Mouse (Mus musculus) liver, postnatal 0 days (tissue): Measurements from ENCODE around the gene Col4a1. TPM values are rescaled to one million over a fixed set of nuclear protein-coding genes. Genes with fewer than 3 reads are reported as not detected.

Experiments used
- ATAC-seq: fragments of 200-750 bp; cut with Nextera tagmentation; 2 replicates; pipeline ENCODE4 v1.8.0; 2017; ENCODE audit warnings: mild to moderate bottlenecking, moderate library complexity
- DNase-seq: peaks from one replicate; pipeline ENCODE4 v3.0.0-alpha.2; 2016
- H3K27ac ChIP-seq: fragments of 300-500 bp; sonication (generic); 2 replicates; pipeline ENCODE4 v1.5.1; 2014; ENCODE audit warnings: antibody characterized with exemption, moderate library complexity, mild to moderate bottlenecking, low read depth
- H3K27me3 ChIP-seq: fragments of 300-500 bp; sonication (generic); 2 replicates; pipeline ENCODE4 v1.6.1; 2014; ENCODE audit warnings: low read length, control low read depth, mixed read lengths; ENCODE audit not compliant: insufficient read depth
- H3K36me3 ChIP-seq: fragments of 300-500 bp; sonication (generic); replicated peaks from 2 replicates; pipeline ENCODE4 v1.6.1; 2014; ENCODE audit warnings: mild to moderate bottlenecking, control low read depth, low read length, moderate library complexity, mixed read lengths; ENCODE audit not compliant: insufficient read depth
- H3K4me1 ChIP-seq: fragments of 300-500 bp; sonication (generic); 2 replicates; pipeline ENCODE4 v1.6.1; 2014; ENCODE audit warnings: antibody characterized with exemption, mild to moderate bottlenecking, control low read depth; ENCODE audit not compliant: insufficient read depth
- H3K4me2 ChIP-seq: fragments of 300-500 bp; sonication (generic); 2 replicates; pipeline ENCODE4 v1.6.1; 2014; ENCODE audit warnings: low read depth, mild to moderate bottlenecking, low read length, moderate library complexity, mixed read lengths
- H3K4me3 ChIP-seq: fragments of 300-500 bp; sonication (generic); 2 replicates; pipeline ENCODE4 v1.5.1; 2014; ENCODE audit warnings: low read depth, low read length
- H3K9ac ChIP-seq: fragments of 300-500 bp; sonication (generic); replicated peaks from 2 replicates; pipeline ENCODE4 v1.6.1; 2014; ENCODE audit warnings: mild to moderate bottlenecking, moderate library complexity
- H3K9me3 ChIP-seq: fragments of 300-500 bp; sonication (generic); 2 replicates; pipeline ENCODE4 v1.6.1; 2016; ENCODE audit warnings: mild to moderate bottlenecking, control low read depth, low read length, mixed read lengths
- CTCF ChIP-seq: sonication (generic); IDR thresholded peaks from 2 replicates; pipeline ENCODE4 v1.5.1; 2016; ENCODE audit warnings: antibody characterized with exemption, low read depth
- EP300 ChIP-seq: IDR thresholded peaks from 2 replicates; pipeline ENCODE4 v1.6.1; 2016; ENCODE audit warnings: antibody characterized with exemption, low read depth, mild to moderate bottlenecking
- WGBS: fragments of 180-500 bp; shearing (Covaris S2); extraction: QIAGEN DNeasy Blood & Tissue Kit; methylation state at CpG from one replicate; pipeline ENCODE4 v1.1.7; 2014; ENCODE audit not compliant: insufficient replicate concordance; 5-methylcytosine and 5-hydroxymethylcytosine counted together
- polyA plus RNA-seq: library from polyadenylated mRNA; unstranded; fragments of >200 nt; fragmentation: Nextera tagmentation; extraction: Ambion mirVana; gene quantifications from 2 replicates; pipeline ENCODE4 v1.2.1, GENCODE M21; 2015

Gene Col4a1
- polyA plus RNA-seq, 1 experiment from 2014 or later: 22.6 TPM

- Histone ChIP-seq H3K4me2 (no peak overlapping the region), H3K27me3 (no peaks in the 10 kb centered on the region), H3K4me3 (no peak overlapping the region), H3K9ac (no peak overlapping the region), H3K9me3 (no peaks in the 10 kb centered on the region), H3K4me1 (0 out of 2 replicates have a peak, but pooled peaks cover 4% of the 10 kb centered on the region), H3K27ac (no peak overlapping the region), H3K36me3 (no peaks in the 10 kb centered on the region)
- WGBS: 69% methylated on average over 3 of the region's 3 CpGs
- ATAC-seq: no peak
- TF ChIP-seq EP300 (no peak), CTCF (no peak)
- no peak for DNase-seq
These were observed 13.4 kb downstream of the Col4a1 start for GRCm38 (mm10) chr8:11299317-11299602.

- ATAC-seq (no peak), DNase-seq (no peak)
- H3K4me3 ChIP-seq: no peak overlapping the region
- H3K27ac ChIP-seq: no peak overlapping the region
- TF ChIP-seq CTCF: no peak
- 0 out of 2 replicates have a peak, but pooled peaks cover 4% of the 10 kb centered on the region for H3K4me1 ChIP-seq
- H3K9me3 ChIP-seq: no peaks in the 10 kb centered on the region
- WGBS: 59% methylated on average over 12 of the region's 12 CpGs
- no peak overlapping the region for H3K4me2 ChIP-seq
- no peak overlapping the region for H3K9ac ChIP-seq
- H3K36me3 ChIP-seq: no peaks in the 10 kb centered on the region
- no peaks in the 10 kb centered on the region for H3K27me3 ChIP-seq
These were observed 13.9 kb downstream of the Col4a1 start for GRCm38 (mm10) chr8:11298531-11299316.

GRCm38 (mm10) chr8:11297141-11297838, 15.3 kb downstream of the Col4a1 start:
- peak; percentile 40; the same call in 1 of the 2 replicates for ATAC-seq
- Histone ChIP-seq H3K4me2 (no peak overlapping the region), H3K9ac (no peak overlapping the region), H3K9me3 (no peaks in the 10 kb centered on the region), H3K27me3 (no peaks in the 10 kb centered on the region), H3K36me3 (no peaks in the 10 kb centered on the region), H3K27ac (no peak overlapping the region), H3K4me3 (no peak overlapping the region), H3K4me1 (0 out of 2 replicates have a peak, but pooled peaks cover 4% of the 10 kb centered on the region)
- DNase-seq: no peak
- TF ChIP-seq EP300 (peak; percentile 24; the same call in 1 of the 2 replicates), CTCF (no peak)
- WGBS: 60% methylated on average over 8 of the region's 8 CpGs

- Histone ChIP-seq H3K4me3 (no peak overlapping the region), H3K4me2 (no peak overlapping the region), H3K36me3 (no peaks in the 10 kb centered on the region), H3K9me3 (no peaks in the 10 kb centered on the region), H3K27ac (no peak overlapping the region), H3K9ac (no peak overlapping the region), H3K4me1 (0 out of 2 replicates have a peak, but pooled peaks cover 4% of the 10 kb centered on the region), H3K27me3 (no peaks in the 10 kb centered on the region)
- no peak for ATAC-seq
- DNase-seq: no peak
- WGBS: 72% methylated on average over 10 of the region's 10 CpGs
- no peak for TF ChIP-seq EP300
- no peak for TF ChIP-seq CTCF
These were observed 16.2 kb downstream of the Col4a1 start for GRCm38 (mm10) chr8:11296282-11296943.

- Histone ChIP-seq H3K36me3 (no peaks in the 10 kb centered on the region), H3K9me3 (no peaks in the 10 kb centered on the region), H3K4me3 (no peak overlapping the region), H3K4me1 (0 out of 2 replicates have a peak, but pooled peaks cover 3% of the 10 kb centered on the region), H3K27me3 (no peaks in the 10 kb centered on the region), H3K4me2 (no peak overlapping the region), H3K27ac (no peak overlapping the region), H3K9ac (no peak overlapping the region)
- 64% methylated on average over 3 of the region's 3 CpGs for WGBS
- DNase-seq (no peak), ATAC-seq (no peak)
- no peak for TF ChIP-seq CTCF
- TF ChIP-seq EP300: no peak
These were observed 20.0 kb downstream of the Col4a1 start for GRCm38 (mm10) chr8:11292611-11293010.

GRCm38 (mm10) chr8:11290533-11290932, 22.1 kb downstream of the Col4a1 start:
- no peaks in the 10 kb centered on the region for H3K4me1 ChIP-seq
- H3K4me2 ChIP-seq: no peak overlapping the region
- no peak for TF ChIP-seq EP300
- no peak for TF ChIP-seq CTCF
- H3K4me3 ChIP-seq: no peak overlapping the region
- ATAC-seq (no peak), DNase-seq (no peak)
- no peak overlapping the region for H3K9ac ChIP-seq
- H3K27ac ChIP-seq: no peak overlapping the region
- 0% methylated on average over 1 of the region's 1 CpGs for WGBS
- H3K27me3 ChIP-seq: no peaks in the 10 kb centered on the region
- no peaks in the 10 kb centered on the region for H3K36me3 ChIP-seq
- no peaks in the 10 kb centered on the region for H3K9me3 ChIP-seq
